Mouse (Mus musculus) layer of hippocampus, adult 2 months (tissue): ENCODE measurements around the gene Acsl3. TPM values are rescaled to one million over a fixed set of nuclear protein-coding genes. Genes with fewer than 3 reads are reported as not detected.

Experiments used
- DNase-seq, 2 experiments: peaks; one replicate each; pipeline ENCODE4 v3.0.0; 2022; ENCODE audit warnings: low spot score in 2 of 2
- H3K27ac ChIP-seq: fragments of 200-600 bp; 2 replicates; pipeline ENCODE4 v1.8.1; 2022
- H3K4me3 ChIP-seq: fragments of 200-600 bp; 2 replicates; pipeline ENCODE4 v1.8.1; 2022; ENCODE audit warnings: mild to moderate bottlenecking
- CTCF ChIP-seq: fragments of 200-600 bp; conservative IDR thresholded peaks from 2 replicates; pipeline ENCODE4 v1.8.1; 2022; ENCODE audit warnings: antibody characterized with exemption, mild to moderate bottlenecking, moderate library complexity
- total RNA-seq, 2 experiments: library from RNA; stranded (reverse); gene quantifications; 2 replicates each; pipeline ENCODE4 v1.2.3; 2021

Gene Acsl3
- total RNA-seq, 2 experiments from 2014 or later = 186 to 188 TPM

DNA sequence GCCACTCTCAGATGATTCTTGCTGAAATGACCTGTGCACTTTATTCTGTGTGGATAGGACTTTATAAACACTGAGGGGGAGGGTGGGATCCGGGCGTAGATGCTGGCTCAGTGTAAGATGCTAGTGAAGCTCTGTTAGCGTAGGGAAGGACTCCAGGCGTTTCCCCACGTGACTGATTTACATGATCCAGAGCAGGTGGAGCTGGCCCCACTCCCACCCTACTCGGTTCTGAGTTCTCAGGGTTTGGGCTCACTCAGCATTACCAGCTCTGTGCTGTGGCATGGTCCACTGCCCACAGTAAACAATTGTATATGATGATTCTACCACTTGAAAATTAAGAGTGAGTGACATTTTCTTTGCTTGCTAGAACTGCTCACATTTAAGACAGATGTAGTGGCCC lies 40.5 kb downstream of the Acsl3 start:
- no peak for TF ChIP-seq CTCF
- Histone ChIP-seq H3K4me3 (no peak overlapping the region), H3K27ac (no peak overlapping the region)
- DNase-seq = no peak

GRCm38 (mm10) chr1:78701740-78702139 lies 44.1 kb downstream of the Acsl3 start:
- TF ChIP-seq CTCF = no peak
- no peak overlapping the region for H3K27ac ChIP-seq
- H3K4me3 ChIP-seq = no peak overlapping the region
- DNase-seq = no peak

DNA sequence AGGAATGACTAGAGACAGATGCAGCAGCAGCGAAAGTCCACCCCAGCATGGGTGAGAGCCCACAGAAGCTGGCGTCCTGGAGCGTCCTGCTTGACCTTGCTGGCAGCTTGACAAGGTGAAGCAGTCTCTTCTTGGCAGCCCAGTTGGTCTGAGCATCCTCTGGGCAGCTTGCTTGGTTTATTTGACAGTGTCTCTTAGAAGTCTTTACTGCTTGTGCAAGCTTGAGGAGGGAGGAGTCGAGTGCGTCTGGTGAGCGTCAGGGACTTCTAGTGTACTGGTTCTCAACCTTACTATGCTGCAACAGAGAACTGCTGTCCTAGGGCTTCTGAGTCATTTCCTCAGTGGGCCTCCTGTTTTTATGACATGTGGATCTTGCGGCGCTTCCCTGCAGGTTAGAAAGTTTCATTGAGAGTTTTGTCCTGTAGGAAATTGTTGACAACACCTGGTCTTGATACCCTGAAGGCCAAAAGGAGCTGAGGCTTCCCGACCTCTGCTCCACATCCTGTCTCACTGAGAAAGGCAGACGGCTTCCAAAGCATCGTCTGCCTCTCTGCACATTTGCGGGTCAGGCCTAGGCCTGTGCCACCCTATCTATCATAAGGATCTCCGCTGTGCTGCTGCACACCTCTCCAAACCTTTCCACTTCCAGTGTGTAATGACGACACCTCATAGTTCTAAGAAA lies 44.8 kb downstream of the Acsl3 start:
- no peak for DNase-seq
- H3K27ac ChIP-seq = no peak overlapping the region
- no peak for TF ChIP-seq CTCF
- H3K4me3 ChIP-seq = no peak overlapping the region

DNA sequence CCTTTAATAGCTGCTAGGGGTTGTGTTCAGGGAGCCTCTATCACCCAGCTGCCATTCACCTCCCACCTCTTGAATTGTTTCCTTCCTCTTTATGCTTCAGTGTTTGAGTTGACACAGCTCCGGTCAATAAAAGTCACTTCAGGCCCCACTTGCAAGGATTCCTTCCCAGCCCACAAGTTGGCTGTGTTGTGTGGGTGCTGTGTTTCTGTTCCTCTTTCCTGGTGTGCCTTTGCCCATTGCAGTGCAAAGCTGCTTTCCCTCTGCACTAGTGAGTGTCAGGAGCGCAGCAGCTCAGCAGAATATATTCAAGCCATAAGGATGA lies 45.3 kb downstream of the Acsl3 start:
- H3K4me3 ChIP-seq = no peak overlapping the region
- H3K27ac ChIP-seq = no peak overlapping the region
- no peak for TF ChIP-seq CTCF
- DNase-seq = no peak

DNA sequence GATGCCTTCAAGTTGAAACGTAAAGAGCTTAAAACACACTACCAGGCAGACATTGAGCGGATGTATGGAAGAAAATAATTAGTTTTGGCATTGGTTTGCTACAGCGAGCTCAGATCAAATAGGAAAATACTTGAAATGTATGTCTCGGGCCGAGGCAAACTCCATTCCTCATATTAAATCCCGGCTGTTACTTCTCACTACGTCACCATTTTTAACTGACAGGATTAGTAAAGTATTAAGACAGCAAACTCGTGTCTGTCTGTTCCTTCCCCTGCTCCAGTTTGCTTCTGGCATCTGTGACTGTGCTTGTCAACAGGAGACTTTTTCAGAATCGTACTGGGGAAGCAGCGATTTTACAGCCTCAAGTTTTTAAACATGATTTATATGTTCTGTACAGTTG lies 48.7 kb downstream of the Acsl3 start:
- TF ChIP-seq CTCF = no peak
- no peak for DNase-seq
- Histone ChIP-seq H3K27ac (no peak overlapping the region), H3K4me3 (no peak overlapping the region)

GRCm38 (mm10) chr1:78707280-78707679 lies 49.7 kb downstream of the Acsl3 start:
- peak; percentile 40 to 47 for DNase-seq
- Histone ChIP-seq H3K27ac (no peak overlapping the region), H3K4me3 (no peak overlapping the region)
- peak; percentile 80 for TF ChIP-seq CTCF

DNA sequence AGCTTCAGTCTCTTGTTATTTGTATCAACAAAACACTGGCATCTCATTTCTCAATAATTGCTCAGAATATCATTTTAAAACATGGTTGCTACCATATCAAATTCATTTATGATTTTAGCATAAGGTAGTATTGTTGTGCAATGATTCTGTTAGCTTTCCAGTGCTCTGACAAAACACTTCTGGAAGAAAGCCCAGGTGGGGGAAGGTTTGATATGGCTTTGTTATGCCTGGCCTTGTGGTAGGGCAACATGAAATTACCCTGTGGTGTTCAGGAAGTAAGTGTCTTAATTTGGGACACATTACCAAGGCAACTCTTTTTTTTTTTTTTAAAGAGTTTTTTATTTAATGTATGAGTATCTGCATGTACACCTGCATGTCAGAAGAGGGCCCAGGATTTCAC lies 52.4 kb downstream of the Acsl3 start:
- DNase-seq = no peak
- Histone ChIP-seq H3K4me3 (no peak overlapping the region), H3K27ac (no peak overlapping the region)
- TF ChIP-seq CTCF = no peak

DNA sequence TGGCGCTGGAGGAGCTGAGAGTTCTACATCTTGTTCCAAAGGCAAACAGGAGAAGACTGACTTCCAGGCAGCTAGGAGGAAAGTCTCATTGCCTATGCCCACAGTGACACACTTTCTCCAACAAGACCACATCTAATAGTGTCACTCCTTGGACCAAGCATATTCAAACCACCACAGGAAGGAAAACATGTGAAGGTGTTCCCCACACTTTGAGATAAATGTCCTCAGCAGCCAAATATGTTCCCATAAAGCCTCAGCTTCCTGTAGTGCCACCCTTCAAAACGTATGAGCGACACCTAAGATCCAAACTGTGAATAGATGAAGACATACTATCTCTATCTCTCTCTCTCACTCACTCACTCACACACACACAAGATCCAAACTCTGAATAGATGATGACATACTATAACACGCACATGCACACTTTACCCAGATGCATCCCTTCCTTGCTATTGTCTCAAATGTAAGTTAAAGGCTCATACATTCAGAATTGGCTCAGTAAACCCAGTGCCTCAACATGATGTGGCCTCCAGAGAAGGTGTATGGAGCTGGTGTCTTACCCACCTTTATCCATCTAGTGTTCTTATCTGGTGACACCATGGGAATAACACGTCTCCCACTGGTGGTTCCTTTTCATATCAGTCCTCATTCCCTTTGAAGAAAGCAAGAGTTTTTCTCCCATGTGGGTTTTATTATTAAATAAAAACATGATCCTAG lies 53.1 kb downstream of the Acsl3 start:
- no peak for TF ChIP-seq CTCF
- H3K4me3 ChIP-seq = no peak overlapping the region
- no peak for DNase-seq
- no peak overlapping the region for H3K27ac ChIP-seq

DNA sequence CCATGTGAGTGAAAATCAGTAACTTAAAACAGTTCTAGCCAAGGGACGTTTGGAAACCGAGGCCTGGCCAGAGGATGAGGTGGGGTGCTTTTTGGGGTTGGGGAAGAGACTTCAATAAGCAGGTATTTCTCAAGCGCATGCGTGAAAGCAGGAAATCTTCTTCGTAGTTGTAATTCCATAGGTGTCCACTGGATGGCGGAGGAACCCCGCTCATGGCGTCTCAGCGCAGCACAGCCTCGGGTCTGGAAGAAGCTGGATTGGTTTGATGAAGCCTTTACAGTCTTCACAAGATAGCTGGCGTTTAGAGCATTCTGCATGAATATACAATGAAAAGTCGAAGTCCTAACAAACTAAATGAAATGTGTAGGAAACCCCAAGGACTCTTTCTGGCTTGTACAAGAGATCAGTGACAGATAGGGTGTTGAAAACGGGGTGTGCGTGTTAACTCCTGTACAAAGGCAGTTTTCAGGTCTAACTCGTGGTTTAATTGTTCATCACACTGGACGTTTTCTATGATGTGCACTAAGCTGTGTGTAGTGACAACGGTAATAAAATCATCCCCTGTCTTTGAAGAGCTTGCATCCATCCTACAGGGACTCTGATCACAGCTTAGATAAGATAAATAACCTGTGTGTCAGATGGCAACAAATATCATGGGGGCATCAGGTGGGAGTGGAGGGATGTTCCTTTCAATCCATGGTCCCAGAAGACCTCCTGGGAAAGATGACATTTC lies 67.0 kb downstream of the Acsl3 start:
- TF ChIP-seq CTCF = peak; percentile 93
- Histone ChIP-seq H3K4me3 (no peak overlapping the region), H3K27ac (peak overlapping the region; percentile 57)
- DNase-seq = peak; percentile 89 to 91

DNA sequence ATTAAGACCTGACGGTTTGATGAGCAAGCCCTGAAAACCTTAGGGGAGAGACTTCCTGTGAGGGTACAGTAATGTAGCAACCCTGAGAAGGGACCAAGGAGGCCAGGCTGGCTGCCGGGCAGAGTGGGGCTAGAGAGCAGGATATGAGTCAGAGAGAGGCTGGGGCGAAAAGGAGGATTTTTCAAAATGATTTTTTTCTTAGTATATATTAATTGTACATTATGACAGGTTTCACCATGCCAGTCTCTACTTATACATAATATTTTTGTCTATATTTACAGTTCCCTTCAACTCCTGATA lies 67.5 kb downstream of the Acsl3 start:
- TF ChIP-seq CTCF = no peak
- H3K4me3 ChIP-seq = no peak overlapping the region

GRCm38 (mm10) chr1:78725617-78726223 lies 68.1 kb downstream of the Acsl3 start:
- no peak for DNase-seq
- TF ChIP-seq CTCF = peak; percentile 76
- Histone ChIP-seq H3K27ac (peak overlapping the region; percentile 51; the same call in 1 of the 2 replicates), H3K4me3 (peak overlapping the region; percentile 19; the same call in 1 of the 2 replicates)

More for the DNA sequence above, 67.5 kb downstream of the Acsl3 start:
- peak overlapping the region; percentile 57; the same call in 1 of the 2 replicates for H3K27ac ChIP-seq
- DNase-seq = no peak

- H3K27ac ChIP-seq = no peak overlapping the region
- no peak overlapping the region for H3K4me3 ChIP-seq
- DNase-seq = no peak
- no peak for TF ChIP-seq CTCF
These were observed 72.6 kb downstream of the Acsl3 start for GRCm38 (mm10) chr1:78730114-78730720.

DNA sequence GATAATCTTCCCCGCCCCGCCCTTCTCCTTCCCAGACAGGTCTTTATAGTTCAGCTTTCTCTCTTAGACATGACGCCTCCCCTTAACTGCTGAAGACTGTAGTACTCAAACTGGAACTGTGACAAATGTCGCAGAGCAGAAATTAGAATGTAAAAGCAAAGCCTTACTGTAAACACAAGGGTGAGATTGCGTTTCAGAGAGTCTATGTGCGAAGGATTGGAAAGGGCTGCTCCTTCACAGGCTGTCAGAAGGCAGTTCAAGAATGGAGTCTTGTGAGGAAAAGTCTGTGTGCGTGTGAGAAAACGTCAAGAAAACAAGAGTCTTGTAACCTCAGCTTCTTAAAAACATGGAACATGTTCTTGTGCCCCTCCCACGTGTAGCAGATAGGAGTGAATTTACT lies 74.7 kb downstream of the Acsl3 start:
- H3K4me3 ChIP-seq = no peak overlapping the region

More for the DNA sequence above, 74.7 kb downstream of the Acsl3 start:
- H3K27ac ChIP-seq = no peak overlapping the region
- TF ChIP-seq CTCF = no peak
- DNase-seq = no peak
